In the genomic region with DNA sequence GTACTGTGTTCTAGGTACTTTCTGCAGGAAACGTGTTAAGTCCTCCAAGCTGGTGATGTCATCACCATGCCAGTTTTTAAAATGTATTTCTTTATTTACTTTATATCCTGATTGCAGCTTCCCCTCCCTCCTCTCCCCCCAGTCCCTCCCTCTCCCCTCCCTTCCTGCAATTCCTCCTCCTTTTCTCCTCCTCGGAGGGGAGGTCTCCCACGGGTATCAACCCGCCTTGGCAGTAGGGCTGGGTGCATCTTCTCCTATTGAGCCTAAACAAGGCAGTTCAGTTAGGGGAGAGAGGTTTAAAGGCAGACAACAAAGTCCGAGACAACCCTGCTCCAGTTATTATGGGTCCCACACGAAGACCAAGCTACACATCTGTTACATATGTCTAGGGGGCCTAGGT, we compare ENCODE assay signal across 19 mouse cellular contexts. TPM values are rescaled to one million over a fixed set of nuclear protein-coding genes. Genes with fewer than 3 reads are reported as not detected.
DNase-seq lines count a peak whose midpoint lies in the region; ATAC-seq and TF ChIP-seq lines count a peak whose summit lies in the region.
"Had no signal": no experiment of that assay in that cellular context is flagged by ENCODE, and none has a peak within 500 bp of the region (broad histone marks: within the 10 kb centered on the region; RNA-seq: fewer than 3 reads in every experiment).

No protein-coding gene starts in this region.

- no peaks in the 10 kb centered on the region for H3K27me3 ChIP-seq in heart, adult 2 months (ENCODE audit: control insufficient read depth, insufficient read depth, low read length)
- H3K27me3 ChIP-seq in kidney, embryonic 16.5 days (ENCODE audit: insufficient read depth, low read length): no peaks in the 10 kb centered on the region
- H3K27me3 ChIP-seq in spleen, adult 2 months (ENCODE audit: control insufficient read depth, insufficient read depth, low read length): no peaks in the 10 kb centered on the region
- H3K27me3 ChIP-seq in stomach, postnatal 0 days (ENCODE audit: control insufficient read depth, insufficient read depth, low read length): no peaks in the 10 kb centered on the region

- no peak for TF ChIP-seq CTCF in heart, adult 2 months (IDR thresholded peaks at IDR 0.05)
- TF ChIP-seq CTCF in spleen, adult 2 months (IDR thresholded peaks at IDR 0.05; ENCODE audit: extremely low read depth, insufficient read depth, insufficient read length, insufficient replicate concordance): no peak
- no peak for TF ChIP-seq CTCF in stomach, postnatal 0 days (IDR thresholded peaks at IDR 0.05; ENCODE audit: low read depth)

- no peak overlapping the region for H3K4me2 ChIP-seq in kidney, embryonic 16.5 days (replicated peaks; ENCODE audit: low read depth, low read length)
- H3K4me2 ChIP-seq in stomach, postnatal 0 days (replicated peaks; ENCODE audit: low read depth): no peak overlapping the region
- H3K4me2 ChIP-seq: limb, embryonic 12.5 days had no signal

- intact Hi-C loops in heart, adult 2 months (cut with DNase I): no loop called here

- no peak for DNase-seq in heart, adult 2 months
- DNase-seq in heart, adult 9 months (ENCODE audit: low spot score in 2 of 2): no peak
- DNase-seq in kidney, postnatal 36 days: no peak
- no peak for DNase-seq in spleen, adult 2 months (ENCODE audit: low read depth in 1 of 2, low spot score in 2 of 2)
- no peak for DNase-seq in spleen, postnatal 4 days (ENCODE audit: low spot score in 2 of 2)
- DNase-seq in stomach, postnatal 0 days (ENCODE audit: low spot score): no peak
- DNase-seq in MN1 (ENCODE audit: low spot score): no peak
- DNase-seq: B cell, adult 2 months; cerebellum, adult 11-12 months; right cerebral cortex, postnatal 14 days; thymus, postnatal 4 days had no signal

- peak overlapping the region; percentile 66 for H3K27ac ChIP-seq in heart, adult 2 months
- H3K27ac ChIP-seq in kidney, embryonic 16.5 days (ENCODE audit: low read length): peak overlapping the region; percentile 99
- peak overlapping the region; percentile 61; the same call in 1 of the 2 replicates for H3K27ac ChIP-seq in spleen, adult 2 months (ENCODE audit: insufficient read depth, low read length)
- peak overlapping the region; percentile 79 for H3K27ac ChIP-seq in stomach, postnatal 0 days (replicated peaks)
- H3K27ac ChIP-seq: limb, embryonic 12.5 days had no signal

- no peak for TF ChIP-seq POLR2A in heart, adult 2 months (IDR thresholded peaks at IDR 0.05; ENCODE audit: insufficient read depth, low read depth, low read length)
- TF ChIP-seq POLR2A in spleen, adult 2 months (IDR thresholded peaks at IDR 0.05; ENCODE audit: low read depth, low read length): no peak

- H3K4me1 ChIP-seq in heart, adult 2 months (ENCODE audit: control insufficient read depth, insufficient read depth, low read length): peaks cover 3% of the 10 kb centered on the region; the same call in 1 of the 2 replicates
- H3K4me1 ChIP-seq in kidney, embryonic 16.5 days (ENCODE audit: insufficient read depth, low read length): peaks cover 56% of the 10 kb centered on the region
- no peaks in the 10 kb centered on the region for H3K4me1 ChIP-seq in spleen, adult 2 months (ENCODE audit: control insufficient read depth, insufficient read depth, insufficient read length)
- peaks cover 2% of the 10 kb centered on the region; the same call in 1 of the 2 replicates for H3K4me1 ChIP-seq in stomach, postnatal 0 days (replicated peaks; ENCODE audit: control insufficient read depth, insufficient read depth)
- H3K4me1 ChIP-seq: limb, embryonic 12.5 days had no signal

- H3K9ac ChIP-seq in heart, adult 2 months (ENCODE audit: low read depth, low read length): no peak overlapping the region
- no peak overlapping the region for H3K9ac ChIP-seq in kidney, embryonic 16.5 days (replicated peaks; ENCODE audit: low read length)
- H3K9ac ChIP-seq in stomach, postnatal 0 days (ENCODE audit: low read length): no peak overlapping the region
- H3K9ac ChIP-seq: limb, embryonic 12.5 days had no signal

- WGBS in heart, adult 2 months: 51% methylated on average over 6 of the region's 6 CpGs
- 38% methylated on average over 6 of the region's 6 CpGs for WGBS in kidney, embryonic 16.5 days
- 70% methylated on average over 6 of the region's 6 CpGs for WGBS in spleen, adult 2 months
- 41% methylated on average over 6 of the region's 6 CpGs for WGBS in stomach, postnatal 0 days

- H3K36me3 ChIP-seq in heart, adult 2 months (ENCODE audit: control insufficient read depth, insufficient read depth, low read length): no peaks in the 10 kb centered on the region
- peaks cover under 1% of the 10 kb centered on the region; the same call in 1 of the 2 replicates for H3K36me3 ChIP-seq in kidney, embryonic 16.5 days (ENCODE audit: insufficient read depth, low read length)
- no peaks in the 10 kb centered on the region for H3K36me3 ChIP-seq in spleen, adult 2 months (ENCODE audit: control insufficient read depth, insufficient read depth, low read length)
- H3K36me3 ChIP-seq in stomach, postnatal 0 days (ENCODE audit: control insufficient read depth, insufficient read depth, low read length): no peaks in the 10 kb centered on the region
- H3K36me3 ChIP-seq: G1E; limb, embryonic 12.5 days had no signal

- no peaks in the 10 kb centered on the region for H3K9me3 ChIP-seq in kidney, embryonic 16.5 days (ENCODE audit: low read length)
- H3K9me3 ChIP-seq in stomach, postnatal 0 days (ENCODE audit: control insufficient read depth, low read length): no peaks in the 10 kb centered on the region
- H3K9me3 ChIP-seq: G1E; limb, embryonic 12.5 days had no signal

- no peaks in the 10 kb centered on the region for H3K79me2 ChIP-seq in heart, adult 2 months (replicated peaks; ENCODE audit: control insufficient read depth, insufficient read depth, low read length)

- no peak for TF ChIP-seq EP300 in heart, adult 2 months (IDR thresholded peaks at IDR 0.05; ENCODE audit: insufficient read depth, low read depth, low read length)
- no peak for TF ChIP-seq EP300 in stomach, postnatal 0 days (optimal IDR thresholded peaks at IDR 0.05)

- ATAC-seq in kidney, embryonic 16.5 days (ENCODE audit: low FRiP score, low TSS enrichment): no peak
- no peak for ATAC-seq in stomach, postnatal 0 days (ENCODE audit: low FRiP score, low TSS enrichment)

- H3K4me3 ChIP-seq in heart, adult 2 months: no peak overlapping the region
- no peak overlapping the region for H3K4me3 ChIP-seq in kidney, embryonic 16.5 days (ENCODE audit: low read length)
- H3K4me3 ChIP-seq in spleen, adult 2 months (ENCODE audit: extremely low read depth, insufficient read depth, insufficient read length): no peak overlapping the region
- H3K4me3 ChIP-seq in stomach, postnatal 0 days (ENCODE audit: low read depth, low read length): no peak overlapping the region
- H3K4me3 ChIP-seq: limb, embryonic 12.5 days; megakaryocyte, embryonic 14.5 days had no signal

RNA-seq across cellular contexts. Expression of a gene that starts 12.1 kb away (rescaled TPM):
- 1 to 10 TPM; 5.8 to 7.1 TPM for total RNA-seq in heart, adult 2 months (2021)
- 5.6 and 7.1 TPM in 2 replicates for polyA plus RNA-seq in heart, adult 2 months (2012; rRNA removed)
- 59.1 and 62.6 TPM in 2 replicates for polyA plus RNA-seq in kidney, embryonic 16.5 days (2015; fragmentation: Nextera tagmentation; extraction: Ambion mirVana)
- polyA plus RNA-seq in spleen, adult 2 months (2012; rRNA removed): 8.6 and 9.8 TPM in 2 replicates
- 17.2 and 19.7 TPM in 2 replicates for polyA plus RNA-seq in stomach, postnatal 0 days (2015; fragmentation: Nextera tagmentation; extraction: Ambion mirVana)
- total RNA-seq: G1E had no signal
- polyA plus RNA-seq: G1E had no signal

RNA-seq across cellular contexts. Expression of a gene that starts 16.0 kb away (rescaled TPM):
- not detected for total RNA-seq in heart, adult 2 months (2021)
- not detected in 2 replicates for polyA plus RNA-seq in heart, adult 2 months (2012; rRNA removed)
- 24.4 and 31.8 TPM in 2 replicates for polyA plus RNA-seq in kidney, embryonic 16.5 days (2015; fragmentation: Nextera tagmentation; extraction: Ambion mirVana)
- polyA plus RNA-seq in spleen, adult 2 months (2012; rRNA removed): 0.65 TPM in 1 of 2 replicates, not detected in the other
- polyA plus RNA-seq in stomach, postnatal 0 days (2015; fragmentation: Nextera tagmentation; extraction: Ambion mirVana): 0.73 and 1.7 TPM in 2 replicates
- total RNA-seq: G1E; heart, adult 18-20 months; neutrophil, adult 5-6 weeks had no signal
- polyA plus RNA-seq: G1E; limb, embryonic 12.5 days had no signal

RNA-seq across cellular contexts. Expression of a gene that starts 30.4 kb away (rescaled TPM):
- total RNA-seq in heart, adult 2 months (2021): 10 to 100 TPM; 33.9 to 37.6 TPM
- polyA plus RNA-seq in heart, adult 2 months (2012; rRNA removed): 42.9 and 43.5 TPM in 2 replicates
- polyA plus RNA-seq in kidney, embryonic 16.5 days (2015; fragmentation: Nextera tagmentation; extraction: Ambion mirVana): 158 and 159 TPM in 2 replicates
- 82.8 and 145 TPM in 2 replicates for polyA plus RNA-seq in spleen, adult 2 months (2012; rRNA removed)
- 110 and 121 TPM in 2 replicates for polyA plus RNA-seq in stomach, postnatal 0 days (2015; fragmentation: Nextera tagmentation; extraction: Ambion mirVana)

RNA-seq across cellular contexts. Expression of a gene that starts 34.7 kb away (rescaled TPM):
- not detected for total RNA-seq in heart, adult 2 months (2021)
- polyA plus RNA-seq in heart, adult 2 months (2012; rRNA removed): not detected in 2 replicates
- 0.51 and 0.86 TPM in 2 replicates for polyA plus RNA-seq in kidney, embryonic 16.5 days (2015; fragmentation: Nextera tagmentation; extraction: Ambion mirVana)
- not detected in 2 replicates for polyA plus RNA-seq in spleen, adult 2 months (2012; rRNA removed)
- 0.23 TPM in 1 of 2 replicates, not detected in the other for polyA plus RNA-seq in stomach, postnatal 0 days (2015; fragmentation: Nextera tagmentation; extraction: Ambion mirVana)
- total RNA-seq: G1E; heart, adult 18-20 months; neutrophil, adult 5-6 weeks had no signal
- polyA plus RNA-seq: G1E; large intestine, adult 2 months; limb, embryonic 12.5 days had no signal

RNA-seq across cellular contexts. Expression of a gene that starts 39.7 kb away (rescaled TPM):
- not detected for total RNA-seq in heart, adult 2 months (2021)
- polyA plus RNA-seq in heart, adult 2 months (2012; rRNA removed): not detected in 2 replicates
- not detected in 2 replicates for polyA plus RNA-seq in kidney, embryonic 16.5 days (2015; fragmentation: Nextera tagmentation; extraction: Ambion mirVana)
- polyA plus RNA-seq in spleen, adult 2 months (2012; rRNA removed): not detected in 2 replicates
- polyA plus RNA-seq in stomach, postnatal 0 days (2015; fragmentation: Nextera tagmentation; extraction: Ambion mirVana): not detected in 2 replicates
- total RNA-seq: adrenal gland, postnatal 4 days; G1E; heart, adult 18-20 months; neutrophil, adult 5-6 weeks had no signal
- polyA plus RNA-seq: G1E; large intestine, adult 2 months; limb, embryonic 12.5 days had no signal
